Mouse (Mus musculus) bone marrow macrophage, adult 2 months (primary cell): Measurements from ENCODE around the gene Palld. TPM values are rescaled to one million over a fixed set of nuclear protein-coding genes. Genes with fewer than 3 reads are reported as not detected.

ENCODE experiments used
- H3K27ac ChIP-seq: 2 replicates; pipeline ENCODE4 v1.5.1; 2012; ENCODE audit warnings: low read depth, low read length; ENCODE audit not compliant: insufficient read depth
- H3K4me1 ChIP-seq: 2 replicates; pipeline ENCODE4 v1.6.1; 2012; ENCODE audit warnings: low read length; ENCODE audit not compliant: control insufficient read depth, insufficient read depth
- H3K4me3 ChIP-seq: 2 replicates; pipeline ENCODE4 v1.5.1; 2012; ENCODE audit warnings: mild to moderate bottlenecking, low read length, moderate library complexity; ENCODE audit not compliant: insufficient read depth
- CTCF ChIP-seq: IDR thresholded peaks from 2 replicates; pipeline ENCODE4 v1.5.1; 2012; ENCODE audit warnings: low read depth, mild to moderate bottlenecking, low read length, moderate library complexity
- POLR2A ChIP-seq: IDR thresholded peaks from 2 replicates; pipeline ENCODE4 v1.6.1; 2012; ENCODE audit warnings: mild to moderate bottlenecking, low read depth, low read length, borderline replicate concordance
- polyA plus RNA-seq: library from polyadenylated mRNA; stranded (reverse); fragments of >200 nt; gene quantifications from 2 replicates; pipeline ENCODE4 v1.2.4, GENCODE M21; 2012; ENCODE audit not compliant: missing spikeins, insufficient read depth, insufficient read length

Gene Palld
- polyA plus RNA-seq, 1 experiment = 6.4 TPM

DNA sequence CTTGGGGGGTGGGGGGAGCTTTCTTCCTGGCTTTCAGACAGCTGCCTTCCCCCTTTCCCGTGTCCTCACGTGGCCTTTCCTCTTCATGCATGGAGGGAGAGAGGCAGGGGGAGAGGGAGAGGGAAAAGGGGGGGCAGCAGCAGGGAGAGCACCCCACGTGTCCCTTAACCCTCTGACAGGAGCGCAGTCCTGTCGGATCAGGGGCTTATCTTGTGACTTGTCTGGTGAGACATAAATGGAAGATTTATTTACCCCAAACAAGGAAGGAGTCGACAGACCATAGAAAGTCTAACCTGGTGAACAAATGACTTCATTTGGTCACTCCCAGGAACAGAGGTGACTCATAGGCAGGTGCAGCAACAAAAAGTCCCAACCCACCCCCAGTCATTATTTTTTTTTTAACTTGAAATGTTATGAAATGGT lies 427.2 kb downstream of the Palld start:
- Histone ChIP-seq H3K4me1 (no peaks in the 10 kb centered on the region), H3K4me3 (no peak overlapping the region), H3K27ac (no peak overlapping the region)
- no peak for TF ChIP-seq POLR2A
- no peak for TF ChIP-seq CTCF

DNA sequence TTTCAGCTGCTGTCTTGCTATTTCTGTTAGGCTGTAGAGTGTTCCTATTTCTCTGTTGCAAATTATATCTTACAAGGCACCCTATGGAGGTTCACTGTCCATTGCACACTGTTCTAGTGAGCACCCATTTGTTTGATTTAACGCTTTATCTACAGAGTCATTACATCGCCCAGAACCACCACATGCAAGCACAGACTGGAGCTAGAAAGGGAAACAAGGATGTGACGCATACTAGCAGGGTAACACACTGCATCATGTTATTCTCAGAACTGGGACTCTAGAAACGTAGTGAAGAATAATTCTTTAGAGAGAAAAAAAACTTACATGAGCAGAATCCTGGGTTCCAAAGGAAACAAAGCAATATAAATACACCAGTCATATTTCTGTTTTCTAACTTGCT lies 432.3 kb downstream of the Palld start:
- no peak for TF ChIP-seq CTCF
- no peak for TF ChIP-seq POLR2A
- Histone ChIP-seq H3K4me3 (no peak overlapping the region), H3K4me1 (no peaks in the 10 kb centered on the region), H3K27ac (no peak overlapping the region)

DNA sequence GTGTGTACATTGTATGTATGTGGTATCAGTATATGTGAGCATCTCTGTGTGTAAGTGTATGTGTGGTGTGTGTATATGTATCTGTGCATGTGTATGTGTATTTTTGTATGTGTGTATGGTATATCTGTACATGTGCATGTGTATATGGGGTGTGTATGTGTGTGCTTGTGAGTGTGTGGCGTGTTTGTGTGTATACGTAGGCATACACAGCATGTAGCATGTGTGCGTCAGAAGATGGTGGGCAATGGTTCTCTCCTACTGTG lies 435.0 kb downstream of the Palld start:
- Histone ChIP-seq H3K27ac (no peak overlapping the region), H3K4me3 (no peak overlapping the region), H3K4me1 (no peaks in the 10 kb centered on the region)
- no peak for TF ChIP-seq POLR2A
- TF ChIP-seq CTCF = no peak

- TF ChIP-seq POLR2A = no peak
- no peak for TF ChIP-seq CTCF
Measured at GRCm38 (mm10) chr8:61466696-61467552, 435.6 kb downstream of the Palld start.

GRCm38 (mm10) chr8:61464393-61464792 lies 438.1 kb downstream of the Palld start:
- no peak for TF ChIP-seq POLR2A
- no peak for TF ChIP-seq CTCF
- Histone ChIP-seq H3K27ac (no peak overlapping the region), H3K4me3 (no peak overlapping the region), H3K4me1 (no peaks in the 10 kb centered on the region)

More at GRCm38 (mm10) chr8:61466696-61467552, 435.6 kb downstream of the Palld start:
- no peaks in the 10 kb centered on the region for H3K4me1 ChIP-seq
- no peak overlapping the region for H3K27ac ChIP-seq
- H3K4me3 ChIP-seq = no peak overlapping the region

GRCm38 (mm10) chr8:61462221-61462620 lies 440.3 kb downstream of the Palld start:
- TF ChIP-seq CTCF = no peak
- no peak for TF ChIP-seq POLR2A

More at GRCm38 (mm10) chr8:61462221-61462620, 440.3 kb downstream of the Palld start:
- Histone ChIP-seq H3K4me1 (no peaks in the 10 kb centered on the region), H3K4me3 (no peak overlapping the region), H3K27ac (no peak overlapping the region)

Other genes starting within 250 kb of the Palld start
- 27.2 and 28.5 TPM in 2 replicates for gene Ddx60, start 25.4 kb upstream of the Palld start, polyA plus RNA-seq
- not detected in 2 replicates for gene Anxa10, start 220.5 kb upstream of the Palld start, polyA plus RNA-seq